Mouse (Mus musculus) cerebellum, adult 9-11 months (tissue): ENCODE measurements at regions not wholly inside any gene's neighbourhood (a gene's known extent, or its start where the extent isn't known, plus 50 kb on each side); places are given as distances from the start of the nearest gene placed in this dataset.
A peak's percentile ranks its signal among the peaks of the same experiment; 100 is the strongest.

ENCODE experiments used
- DNase-seq: peaks from one replicate; pipeline ENCODE4 v3.0.0; 2022

DNA sequence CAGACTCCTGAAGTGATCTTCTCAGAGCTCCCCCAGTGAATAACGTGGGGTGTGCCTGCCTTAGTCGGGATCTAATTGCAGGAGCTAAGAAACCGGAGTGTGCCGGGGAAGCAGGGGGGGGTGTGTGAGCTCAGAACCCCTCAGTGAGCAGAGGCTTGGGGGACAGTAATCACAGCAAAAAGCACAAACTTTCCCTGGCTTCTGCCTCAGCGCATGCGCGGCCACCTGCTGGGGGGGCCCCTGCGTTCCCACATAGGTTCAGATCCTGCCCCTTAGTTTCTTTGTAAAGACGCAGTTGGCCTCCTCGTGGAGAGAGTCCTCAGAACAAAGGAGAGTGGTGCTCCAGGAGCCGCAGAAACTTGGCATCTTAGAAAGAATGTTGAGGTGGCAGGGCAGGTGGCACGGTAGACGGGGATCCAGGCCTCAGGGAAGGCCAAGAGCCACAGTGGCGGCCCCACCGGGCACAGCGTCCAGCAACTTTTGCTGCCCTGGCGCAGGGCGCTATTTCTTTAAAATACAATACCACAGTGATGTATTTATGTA, 429.7 kb downstream of the Zfp536 start:
- peak; percentile 67 for DNase-seq

DNA sequence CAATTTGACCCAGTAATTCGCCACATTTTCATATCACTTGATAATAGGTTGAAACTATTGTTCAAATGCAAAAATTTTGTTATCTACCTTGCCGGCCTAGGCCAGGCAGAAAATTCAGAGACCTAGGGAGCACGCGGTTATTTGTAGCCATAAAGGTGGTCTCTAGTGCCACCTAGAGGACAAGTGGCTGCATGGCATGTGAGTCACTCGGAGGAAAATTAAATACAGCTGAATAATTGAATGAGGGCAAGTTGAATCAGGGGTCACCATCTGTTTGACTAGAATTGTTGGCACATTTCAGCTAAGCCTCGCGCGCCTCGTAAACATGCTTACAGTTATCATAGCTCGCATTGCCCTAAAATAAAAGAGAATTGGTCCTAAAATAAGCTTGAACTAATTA, 427.4 kb downstream of the Zfp536 start:
- peak; percentile 84 for DNase-seq

DNA sequence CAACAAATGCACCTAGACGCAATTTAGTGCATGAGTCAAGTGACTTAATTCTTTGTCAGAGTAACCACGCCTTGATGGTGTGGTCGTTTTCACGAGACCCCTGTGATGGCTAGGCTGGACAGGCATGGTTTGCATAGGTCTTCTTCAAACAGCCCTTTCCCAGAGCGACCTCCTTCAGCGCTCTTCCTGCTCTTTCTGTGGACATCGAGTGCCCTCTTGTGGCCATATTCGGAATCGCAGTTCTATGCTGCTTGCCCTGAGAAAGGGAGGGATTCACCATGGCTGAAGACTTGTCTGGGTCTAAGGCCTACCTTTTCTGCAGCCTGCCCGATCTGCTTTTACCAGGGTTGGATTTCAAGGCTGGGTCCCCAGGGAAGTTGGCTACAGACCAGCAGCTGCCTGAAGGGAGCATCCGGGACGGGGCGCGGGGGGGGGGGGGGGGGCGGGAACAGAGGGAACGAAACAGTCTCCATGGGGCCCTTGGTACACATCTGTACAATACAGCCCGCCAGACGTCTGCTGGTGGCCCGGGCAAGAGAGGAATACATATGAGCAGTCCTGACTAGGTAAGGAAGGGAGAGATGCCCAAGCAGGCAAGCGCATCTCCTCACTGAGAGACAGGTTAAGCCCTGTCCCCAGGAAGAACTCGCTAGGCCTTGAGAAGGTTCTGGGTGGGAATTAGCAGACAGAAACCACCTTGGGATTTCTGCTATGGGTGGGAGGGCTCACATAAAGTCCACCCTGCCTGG, 415.6 kb downstream of the Zfp536 start:
- DNase-seq: peak; percentile 82

DNA sequence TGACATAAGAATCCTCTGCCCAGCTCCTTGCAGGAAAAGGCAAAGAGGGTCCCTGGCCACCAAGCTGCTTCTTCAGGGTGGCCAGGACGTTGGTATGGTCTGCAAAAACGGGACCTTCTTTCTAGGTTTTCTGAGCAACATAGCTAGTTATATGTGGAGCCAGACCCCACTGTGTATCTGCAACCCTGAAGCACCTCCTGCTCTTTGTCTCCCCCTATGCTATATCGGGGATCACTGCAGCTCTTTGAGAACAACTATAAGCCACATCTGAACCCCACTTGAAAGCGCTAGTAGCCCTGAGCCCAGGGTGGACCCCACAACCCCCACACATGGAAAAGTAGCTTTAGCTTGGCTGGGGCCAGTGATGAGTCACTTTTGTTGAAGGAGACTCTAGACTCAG, 414.9 kb downstream of the Zfp536 start:
- DNase-seq: no peak

DNA sequence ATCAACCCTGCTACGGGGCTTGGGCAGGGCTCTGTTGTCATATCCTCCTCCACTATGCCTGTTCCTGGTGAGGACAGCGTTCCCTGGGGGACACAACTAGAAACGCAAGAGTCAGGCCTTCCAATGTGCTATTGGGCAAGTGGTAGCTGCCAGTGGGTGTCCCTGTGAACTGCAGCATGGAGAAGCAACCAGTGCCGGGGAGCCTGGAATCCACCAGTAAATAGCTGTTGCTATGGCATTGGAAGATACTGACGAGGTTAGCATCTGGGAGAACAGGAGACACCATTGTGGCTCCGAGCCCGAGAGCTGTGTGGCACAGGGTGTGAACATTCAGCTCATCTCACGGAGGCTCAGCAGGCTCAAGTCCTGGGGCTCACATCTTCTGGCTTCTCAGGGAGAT, 414.0 kb downstream of the Zfp536 start:
- no peak for DNase-seq

DNA sequence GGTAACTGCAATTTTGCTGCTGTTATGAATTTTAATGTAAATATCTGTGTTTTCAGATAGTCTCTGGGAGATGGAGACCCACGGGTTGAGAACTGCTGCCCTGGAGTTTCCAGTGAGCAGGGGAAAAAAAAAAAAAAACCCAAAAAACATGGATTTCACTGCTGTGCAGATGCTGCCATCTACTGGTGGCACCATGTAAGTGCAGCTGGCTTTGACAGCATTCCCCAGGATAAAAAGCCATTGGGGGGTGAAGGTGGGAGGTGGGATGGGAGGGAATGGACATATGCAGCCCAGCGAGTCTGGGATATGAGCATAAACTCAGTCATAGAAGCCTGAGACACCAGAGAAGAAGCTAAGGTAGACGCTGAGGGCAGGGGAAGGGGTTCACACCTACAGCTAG, 413.3 kb downstream of the Zfp536 start:
- no peak for DNase-seq

DNA sequence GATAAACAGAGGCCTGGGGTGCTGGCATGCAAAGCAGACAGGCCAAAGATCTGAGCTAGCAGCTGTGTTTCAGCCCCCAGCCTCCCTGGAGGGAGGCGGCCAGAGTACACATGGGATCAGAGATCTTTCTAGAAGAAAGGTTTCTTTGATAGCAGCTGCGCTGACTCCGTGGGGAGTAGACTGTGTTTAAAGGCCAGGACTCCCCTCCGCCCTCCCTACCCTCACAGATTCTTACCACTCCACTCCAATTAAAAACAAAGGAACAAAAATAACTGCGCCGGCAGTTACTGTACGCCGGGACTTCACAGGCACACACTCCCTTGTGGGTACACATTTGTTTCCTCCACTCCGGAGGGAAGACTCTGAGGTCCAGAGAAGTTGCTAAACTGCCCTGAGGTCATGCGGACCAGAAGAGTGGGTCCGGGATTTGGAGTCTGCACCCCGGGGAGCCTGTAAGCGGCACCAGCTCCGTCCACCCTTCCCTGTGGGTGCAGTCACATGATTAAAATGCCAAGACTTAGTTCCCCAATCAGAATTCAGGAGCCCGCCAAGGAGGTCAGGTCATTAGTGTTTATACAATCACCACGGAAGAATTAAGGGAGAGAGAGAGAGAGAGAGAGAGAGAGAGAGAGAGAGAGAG, 411.5 kb downstream of the Zfp536 start:
- DNase-seq: no peak

DNA sequence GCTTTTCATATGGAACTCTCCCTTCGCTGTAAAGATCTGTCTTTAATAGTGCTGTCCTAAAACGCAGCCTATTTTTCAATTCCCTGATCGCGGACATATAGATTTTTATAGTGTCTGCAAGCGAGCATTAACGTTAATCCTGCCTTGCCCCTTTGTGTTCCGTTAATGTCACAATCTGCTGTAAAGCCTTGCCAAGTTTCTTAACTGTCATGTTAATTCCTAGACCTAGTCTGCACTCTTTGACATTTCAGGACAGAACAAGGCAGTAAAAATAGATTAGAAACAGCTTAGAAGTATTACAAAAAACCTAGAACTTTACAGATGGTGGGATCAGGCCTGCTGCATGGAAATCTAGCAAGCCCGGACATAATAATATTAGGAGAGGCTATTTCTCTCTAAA, 410.6 kb downstream of the Zfp536 start:
- DNase-seq: no peak

DNA sequence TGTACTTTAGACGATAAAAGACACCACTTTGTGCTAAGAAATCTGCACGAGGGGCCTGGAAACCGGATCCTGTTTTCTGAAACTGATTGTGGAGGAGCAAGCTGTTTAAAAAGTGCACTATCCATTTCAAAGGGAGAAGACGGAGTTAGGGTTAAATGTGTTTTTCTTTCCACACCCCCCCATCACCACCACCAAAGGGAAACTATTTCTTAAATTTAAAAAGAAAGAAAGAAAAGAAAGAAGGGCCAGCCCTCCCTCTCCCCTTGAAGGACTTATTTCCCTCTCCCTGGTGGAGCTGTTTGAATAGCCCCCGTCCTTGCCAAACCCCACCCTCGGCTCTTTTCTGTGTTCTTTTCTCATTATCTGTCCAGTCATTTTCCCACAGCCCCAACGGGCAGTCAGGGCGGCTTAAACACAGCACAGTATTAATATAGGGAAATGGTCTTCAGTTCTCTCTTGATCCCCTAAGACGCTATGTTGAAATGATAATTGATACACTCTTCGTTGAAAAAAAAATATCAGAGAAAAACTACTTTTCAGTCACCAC, 409.7 kb downstream of the Zfp536 start:
- DNase-seq: no peak

DNA sequence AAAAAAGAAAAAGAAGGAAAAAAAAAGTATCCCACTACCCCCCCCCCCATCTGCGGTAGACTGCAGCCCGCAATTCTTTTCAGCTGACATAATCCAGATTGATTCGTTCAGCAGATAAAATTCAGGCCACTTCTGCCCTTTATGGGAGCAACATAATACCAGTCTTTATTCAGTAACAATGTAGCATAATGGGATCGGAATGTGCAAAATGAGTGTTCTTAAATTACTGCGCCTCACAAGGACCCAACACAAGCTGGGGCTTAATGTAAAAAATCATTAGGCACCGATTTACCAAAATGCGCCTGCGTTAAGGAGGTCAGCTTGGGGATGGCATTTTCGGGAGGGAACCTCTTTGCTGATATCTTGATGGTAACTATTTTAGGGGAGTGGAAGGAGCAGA, 409.2 kb downstream of the Zfp536 start:
- no peak for DNase-seq

DNA sequence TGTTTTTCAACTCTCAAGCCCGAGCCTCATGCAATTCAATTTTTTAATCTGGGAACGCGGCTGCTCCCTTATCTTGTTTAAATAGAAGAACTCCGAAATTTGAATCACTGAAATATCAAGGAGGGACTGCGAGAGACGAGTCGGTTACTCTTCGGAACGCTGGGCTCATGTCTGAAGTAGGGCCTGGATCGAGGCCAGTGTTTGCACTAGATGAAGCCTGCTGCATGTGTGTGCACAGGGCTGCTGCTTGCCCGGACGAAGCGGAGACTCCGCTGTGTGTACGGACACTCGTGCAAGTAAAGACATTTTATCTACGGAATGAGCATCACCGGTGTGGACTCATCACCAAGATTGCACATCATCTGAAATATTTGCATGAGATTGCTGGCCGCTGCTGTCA, 407.4 kb downstream of the Zfp536 start:
- no peak for DNase-seq

DNA sequence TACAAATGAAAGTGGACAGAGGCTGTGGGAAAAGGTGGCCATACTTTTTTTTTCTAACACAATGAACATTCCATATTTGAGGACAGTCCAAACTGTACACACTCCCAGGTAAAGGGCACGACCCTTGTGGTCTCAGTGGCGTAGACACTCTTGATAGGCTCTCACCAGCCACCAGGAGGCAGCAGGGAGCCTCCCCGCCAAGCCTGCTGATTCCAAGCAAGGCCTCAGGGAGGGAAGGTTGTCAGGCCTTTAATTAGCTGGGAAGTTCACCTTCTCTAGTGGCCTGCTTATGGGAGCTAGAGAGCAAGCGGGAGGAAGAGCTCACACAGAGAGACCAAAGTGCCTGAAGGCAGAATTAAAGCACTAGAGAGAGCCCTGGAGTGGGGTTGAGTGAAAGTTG, 403.7 kb downstream of the Zfp536 start:
- no peak for DNase-seq

DNA sequence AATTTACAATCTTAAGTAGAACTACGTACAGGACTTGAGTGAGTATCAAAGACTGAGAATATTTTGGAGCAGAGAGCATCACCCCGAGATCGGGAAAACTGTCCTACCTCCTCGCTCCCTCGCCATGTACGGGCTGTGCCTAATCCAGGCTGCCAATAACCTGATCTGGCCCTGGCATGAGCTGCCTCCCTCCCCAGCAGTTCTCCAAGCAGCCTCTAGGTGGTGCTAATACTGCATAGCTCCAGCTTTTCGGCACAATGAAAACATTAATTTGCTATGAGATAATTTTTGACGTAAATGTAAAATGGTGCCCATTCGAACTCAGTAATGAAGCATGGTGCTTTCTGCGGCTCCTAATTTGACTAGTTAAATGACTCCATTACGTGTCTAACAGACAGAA, 399.6 kb downstream of the Zfp536 start:
- peak; percentile 88 for DNase-seq

DNA sequence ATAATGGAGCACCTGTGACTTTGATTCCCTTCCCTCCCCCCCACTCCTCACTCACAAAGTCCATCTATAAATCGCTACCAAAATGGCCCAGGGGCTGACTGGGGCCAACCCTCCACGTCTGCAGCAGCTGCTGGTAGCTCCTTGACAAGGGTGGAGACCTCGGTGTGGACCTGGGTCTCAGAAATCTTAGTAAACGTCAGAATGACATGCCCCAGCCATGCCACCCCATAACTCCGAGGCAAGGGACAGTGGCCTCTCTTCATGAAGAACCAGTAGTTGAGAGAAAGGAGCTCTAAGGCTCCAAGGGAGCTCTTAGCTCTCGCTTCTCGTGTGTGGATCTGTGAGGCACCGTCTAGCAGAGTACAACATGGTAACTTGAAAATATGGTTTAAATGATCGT, 398.4 kb downstream of the Zfp536 start:
- DNase-seq: no peak

DNA sequence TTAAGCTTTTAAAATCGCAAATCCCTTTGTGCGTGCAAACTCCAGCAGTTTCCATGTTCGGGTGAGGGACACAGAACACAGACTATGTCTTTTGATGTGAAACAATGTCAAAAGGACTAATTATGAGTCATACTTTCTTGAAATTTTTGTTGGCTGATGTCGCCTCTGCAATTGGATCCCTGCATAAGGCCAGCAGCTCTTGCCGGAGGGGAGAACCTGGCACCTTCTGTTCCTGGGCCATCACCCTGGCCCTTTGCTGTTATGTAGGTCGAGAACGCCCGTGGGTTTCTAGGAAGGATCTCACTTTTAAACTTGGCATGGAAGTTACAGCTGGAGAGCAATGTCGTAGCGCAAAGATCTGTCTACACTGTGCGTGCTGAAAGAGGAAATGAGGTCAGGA, 397.9 kb downstream of the Zfp536 start:
- DNase-seq: no peak

DNA sequence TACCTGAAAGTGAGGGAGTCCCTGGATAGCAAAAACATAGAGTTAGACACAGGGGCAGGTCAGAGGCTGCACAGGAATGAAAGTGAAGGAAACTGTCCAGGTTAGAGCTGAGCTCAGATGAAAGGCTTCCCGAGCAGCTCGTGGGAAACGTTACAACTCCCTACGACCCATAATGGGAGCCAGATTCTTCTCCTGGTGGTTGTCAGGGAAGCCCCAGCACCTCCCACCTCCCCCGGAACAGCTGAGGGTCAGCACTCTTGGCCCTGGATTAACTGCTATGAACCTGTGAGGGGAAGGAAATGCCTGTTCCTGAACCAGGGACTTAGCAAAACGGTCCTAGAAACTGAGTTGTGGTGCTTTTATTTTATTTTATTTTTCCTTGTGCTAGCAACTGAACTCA, 397.2 kb downstream of the Zfp536 start:
- DNase-seq: no peak

DNA sequence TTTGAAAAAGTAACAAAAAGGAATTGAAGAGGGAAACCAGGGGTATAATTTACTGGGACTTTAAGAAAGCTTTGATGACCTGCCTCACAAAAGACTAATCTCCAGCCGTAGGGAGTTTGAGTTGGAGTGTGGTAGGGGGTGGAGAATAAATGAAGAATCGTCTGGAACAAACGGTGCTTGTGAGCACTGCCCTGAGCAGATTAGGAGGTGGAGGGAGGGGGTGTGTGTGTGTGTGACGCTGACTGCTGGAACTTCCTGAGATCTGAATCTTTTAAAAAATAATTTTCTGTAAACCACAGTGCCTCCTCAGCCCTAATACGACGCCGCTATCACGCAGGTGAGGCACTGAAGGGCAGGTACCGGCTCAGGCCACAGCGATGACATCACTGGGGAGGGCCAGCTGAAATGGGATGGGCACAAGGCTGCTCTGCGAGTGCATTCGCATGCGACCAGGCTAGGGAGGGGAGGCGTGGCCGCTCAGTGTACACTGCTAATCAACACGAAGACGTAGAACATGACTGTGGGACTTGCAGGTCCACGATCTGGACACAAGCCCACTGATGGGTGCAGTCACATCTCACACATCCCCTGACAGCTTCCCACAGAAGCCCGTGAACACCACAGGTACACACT, 395.4 kb downstream of the Zfp536 start:
- no peak for DNase-seq

DNA sequence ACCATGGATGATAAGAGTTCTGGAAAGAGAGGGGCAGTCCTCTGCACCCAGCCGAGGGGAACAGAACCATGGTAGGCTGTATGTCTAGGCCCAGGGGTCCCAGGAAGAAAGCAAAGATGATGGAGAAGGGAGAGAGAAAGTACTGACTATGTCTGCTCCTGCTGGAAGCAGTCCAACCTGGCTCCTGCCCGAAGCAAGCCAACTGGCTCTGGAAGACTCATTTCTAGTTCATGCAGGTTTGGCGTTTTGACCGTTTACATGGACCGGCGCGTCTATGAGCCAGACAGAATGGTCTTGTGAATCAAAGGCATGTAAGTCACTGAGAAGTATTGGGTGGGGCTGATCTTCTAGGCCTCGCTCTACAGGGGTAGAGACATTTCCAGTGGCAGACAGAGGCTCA, 385.6 kb downstream of the Zfp536 start:
- DNase-seq: peak; percentile 76

DNA sequence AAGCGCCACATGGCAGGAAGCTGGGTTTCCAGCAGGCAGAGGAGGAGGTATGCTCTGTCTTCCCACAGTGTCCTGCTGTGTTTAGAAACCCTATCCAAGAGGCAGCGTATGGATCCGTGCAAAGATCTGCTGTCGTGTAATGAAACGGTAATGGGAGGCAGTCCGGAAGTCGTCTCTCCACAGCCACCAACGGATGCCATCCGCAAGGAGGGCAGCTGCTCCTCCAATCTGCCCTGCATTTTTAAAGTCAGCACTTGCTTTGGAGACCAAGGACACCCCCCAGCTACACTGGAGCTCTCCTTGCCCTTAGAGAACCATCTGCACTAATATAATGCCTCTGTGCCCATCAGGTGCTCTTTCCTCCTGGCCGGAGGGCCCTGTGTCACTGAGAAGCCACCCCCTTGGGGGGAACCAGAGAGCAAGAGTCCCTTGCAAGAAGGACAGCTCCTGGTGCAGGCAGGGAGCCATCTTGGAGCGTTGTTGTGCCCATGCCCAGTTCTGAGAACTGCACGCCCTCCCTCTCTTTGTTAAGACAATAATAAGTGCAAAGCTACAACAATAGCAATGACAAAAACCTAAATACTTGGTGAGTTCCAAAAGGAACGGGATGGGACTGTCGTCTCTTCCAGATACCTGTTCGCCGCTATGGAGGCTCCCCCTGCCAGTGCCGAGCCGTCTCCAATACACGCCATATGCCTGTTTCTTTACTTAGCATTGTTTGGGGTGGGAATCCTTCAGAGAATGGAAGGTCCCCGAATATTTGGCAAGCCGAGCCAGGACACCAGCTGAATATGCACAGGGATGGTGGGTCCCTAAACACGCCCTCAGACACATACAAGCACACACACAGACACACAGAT, 384.4 kb downstream of the Zfp536 start:
- DNase-seq: peak; percentile 88

DNA sequence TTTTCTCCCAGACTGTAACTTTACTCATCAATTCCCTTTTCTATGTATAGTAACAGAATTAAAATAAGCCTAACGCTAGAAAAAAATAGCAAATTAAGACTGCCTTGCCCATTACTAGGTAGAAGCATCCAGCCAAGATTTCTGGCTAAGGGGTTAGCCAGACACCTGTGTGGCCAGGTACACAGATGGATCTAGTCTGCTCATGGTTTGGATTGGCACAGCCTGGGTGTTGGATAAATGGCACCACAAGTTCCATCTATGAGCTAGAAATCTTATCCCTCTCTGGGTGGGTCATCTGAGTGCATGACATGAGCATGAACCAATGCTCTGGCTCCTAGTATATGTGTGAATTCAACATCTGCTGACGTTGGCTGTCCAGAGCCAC, 383.7 kb downstream of the Zfp536 start:
- DNase-seq: peak; percentile 61

DNA sequence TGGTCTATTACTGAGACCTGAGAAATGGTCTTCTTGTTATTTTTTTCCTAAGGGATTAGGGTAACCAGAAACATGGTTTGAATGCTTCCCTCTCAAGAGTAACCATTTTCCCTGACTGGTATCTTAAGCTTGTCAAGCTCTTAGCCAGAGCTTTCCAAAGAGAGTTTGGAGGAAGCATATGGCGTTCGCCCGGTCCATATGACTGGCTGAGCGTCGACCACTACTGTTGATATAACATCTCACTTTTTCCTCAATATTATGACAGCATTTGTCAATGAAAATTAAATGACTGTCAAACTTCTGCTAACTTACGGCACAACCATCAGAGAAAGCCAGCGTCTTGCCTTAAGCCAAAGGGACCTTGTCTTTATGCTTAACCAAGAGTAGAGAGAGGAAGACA, 383.2 kb downstream of the Zfp536 start:
- no peak for DNase-seq

DNA sequence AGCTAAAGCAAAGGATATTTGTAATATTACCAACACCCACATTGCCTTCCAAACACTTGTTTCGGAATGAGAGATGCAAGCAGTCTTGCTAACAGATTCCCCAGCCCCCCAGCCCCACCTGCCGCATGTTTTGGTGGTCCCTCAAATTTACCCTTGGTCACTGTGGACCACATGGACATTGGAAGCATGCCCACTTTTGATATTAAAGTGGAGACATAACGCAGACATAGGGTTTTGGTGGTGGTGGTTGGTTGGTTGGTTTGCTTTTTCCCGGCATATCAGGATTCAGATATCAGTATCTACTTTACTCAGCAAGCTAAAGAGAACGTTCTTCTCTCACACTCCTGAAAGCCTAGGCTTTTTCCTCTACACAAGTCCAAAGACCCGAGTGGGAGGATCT, 381.3 kb downstream of the Zfp536 start:
- no peak for DNase-seq

DNA sequence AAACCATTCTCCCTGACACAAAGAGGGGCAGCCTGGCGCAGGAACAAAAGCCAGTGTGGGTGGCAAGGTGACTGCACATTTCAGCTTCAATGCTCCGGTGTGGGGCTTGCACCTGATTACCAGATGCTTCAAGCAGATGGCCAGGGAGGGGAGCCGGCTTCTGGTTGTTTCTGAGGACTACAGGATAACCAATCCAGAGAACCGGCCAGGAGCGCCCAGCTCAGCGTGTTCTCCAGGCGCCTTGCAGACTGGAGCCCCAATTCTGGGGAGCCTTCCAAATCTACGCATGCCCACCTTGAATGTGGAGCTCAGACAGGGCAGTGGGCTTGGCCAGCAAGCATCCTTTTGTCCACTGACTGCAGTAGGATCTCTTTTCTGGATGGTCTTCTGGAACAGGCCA, 380.8 kb downstream of the Zfp536 start:
- peak; percentile 91 for DNase-seq
